Mouse (Mus musculus) mesoderm, embryonic 11.5 days (tissue): ENCODE data around the gene Gm7945.
"Not testable (repeated sequence)": the region's sequence is repeated elsewhere in the genome, so short reads cannot be mapped to it uniquely, and the experiment has no call there.

Experiments
- DNase-seq: peaks from one replicate; pipeline ENCODE4 v3.0.0-alpha.2; 2012; ENCODE audit warnings: low read depth, low spot score

Gm7945 gene

DNA sequence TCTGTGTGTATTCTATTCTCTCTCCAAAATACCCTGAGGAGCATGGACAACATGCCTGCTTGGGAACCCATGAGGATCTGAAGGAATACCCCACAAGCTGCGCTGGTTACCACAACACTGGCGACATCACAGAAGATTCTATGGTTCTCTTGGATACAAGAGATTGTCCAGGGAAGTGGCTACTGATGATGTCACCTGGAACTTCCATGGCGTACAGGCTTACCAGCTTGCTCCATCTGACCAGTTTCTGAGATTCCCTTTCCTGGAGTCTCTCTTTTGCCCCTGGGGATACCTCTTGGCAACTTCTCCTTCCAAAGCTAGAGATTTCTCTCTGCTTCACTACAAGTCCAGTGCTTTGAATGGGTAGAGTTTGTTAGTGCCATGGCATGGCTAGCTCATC is at the start of gene Gm7945:
TSS of gene Gm7945 (minus strand) at position 101 of the 400 bp plus-strand sequence.
- DNase-seq: not testable (repeated sequence)

GRCm38 (mm10) chr14:41425393-41426075 is 39.4 kb upstream of the Gm7945 start:
- DNase-seq: peak; percentile 2

DNA sequence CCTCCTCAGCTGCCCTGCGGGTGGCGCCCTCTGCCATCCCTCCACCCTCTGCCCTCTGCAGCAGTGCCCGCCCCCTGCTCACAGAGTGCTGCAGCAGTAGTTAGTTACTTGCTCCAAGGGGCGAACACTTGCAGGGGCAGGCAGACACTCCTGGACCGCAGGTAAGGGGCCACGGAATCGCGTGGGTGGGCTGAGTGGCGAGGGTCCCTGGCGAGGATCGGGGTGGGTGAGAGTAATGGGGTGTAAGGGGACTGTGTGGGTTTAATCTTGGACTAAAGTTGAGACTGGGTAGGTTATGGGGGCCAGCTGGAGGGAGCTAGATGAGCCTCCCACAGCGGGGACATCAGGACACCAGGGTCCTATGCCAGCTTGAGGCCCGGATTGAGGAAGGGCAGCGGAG is 38.5 kb upstream of the Gm7945 start:
- not testable (repeated sequence) for DNase-seq

DNA sequence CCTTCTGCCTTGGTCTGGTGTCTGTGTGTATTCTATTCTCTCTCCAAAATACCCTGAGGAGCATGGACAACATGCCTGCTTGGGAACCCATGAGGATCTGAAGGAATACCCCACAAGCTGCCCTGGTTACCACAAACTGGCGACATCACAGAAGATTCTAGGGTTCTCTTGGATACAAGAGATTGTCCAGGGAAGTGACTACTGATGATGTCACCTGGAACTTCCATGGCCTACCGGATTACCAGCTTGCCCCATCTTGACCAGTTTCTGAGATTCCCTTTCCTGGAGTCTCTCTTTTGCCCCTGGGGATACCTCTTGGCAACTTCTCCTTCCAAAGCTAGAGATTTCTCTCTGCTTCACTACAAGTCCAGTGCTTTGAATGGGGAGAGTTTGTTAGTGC is 22.0 kb upstream of the Gm7945 start, which contains the start of gene Gm6482:
TSS of gene Gm6482 (minus strand) at position 101 of the 400 bp plus-strand sequence.
- not testable (repeated sequence) for DNase-seq

DNA sequence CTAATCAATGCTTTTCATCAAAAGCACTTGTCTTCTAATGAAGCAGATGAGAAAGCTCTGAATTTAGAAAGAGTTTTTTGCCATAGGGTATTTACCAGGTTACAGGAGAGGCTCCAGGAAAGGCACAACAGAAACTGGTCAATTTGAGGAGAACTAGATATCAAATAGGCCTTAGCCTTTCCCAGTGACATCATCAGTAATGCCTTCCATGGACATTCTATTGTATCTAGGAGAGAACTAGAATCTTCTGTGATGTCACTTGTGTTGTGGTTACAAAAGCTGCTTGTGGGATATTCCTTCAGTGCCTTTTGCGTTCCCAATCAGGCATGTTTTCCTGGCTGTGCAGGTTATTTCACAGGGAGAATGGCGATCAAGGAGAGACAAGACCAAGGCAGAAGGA is 37.9 kb downstream of the Gm7945 start, which contains the start of gene Gm5798:
TSS of gene Gm5798 (plus strand) at position 301 of the 400 bp plus-strand sequence.
- DNase-seq: not testable (repeated sequence)
